Mouse (Mus musculus): ENCODE data around the gene Olfr1289. TPM values are rescaled to one million over a fixed set of nuclear protein-coding genes. Genes with fewer than 3 reads are reported as not detected.

The Olfr1289 gene
- not detected in 2 replicates for polyA plus RNA-seq (2012; rRNA removed; ENCODE audit: low replicate concordance)

DNA sequence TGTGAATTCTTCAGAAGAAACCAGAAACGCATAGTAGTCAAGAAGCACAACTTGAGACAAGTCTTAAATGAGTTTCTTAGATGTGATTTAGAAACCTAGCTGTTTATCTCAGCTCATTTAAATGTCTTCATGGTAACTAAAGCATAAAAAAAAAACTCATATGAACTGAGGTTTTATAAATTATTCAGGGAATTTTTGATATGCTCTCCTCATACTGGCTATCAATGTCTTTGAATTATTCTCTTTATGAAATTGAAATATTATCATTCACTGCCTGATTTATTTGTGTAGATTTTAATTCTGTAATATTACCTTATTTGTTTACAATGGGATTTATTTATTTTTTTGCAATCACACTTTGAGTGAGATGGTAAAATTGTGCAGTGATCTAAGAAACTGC is at the start of gene Olfr1289:
TSS of gene Olfr1289 (plus strand) at position 301 of the 400 bp plus-strand sequence.

DNA sequence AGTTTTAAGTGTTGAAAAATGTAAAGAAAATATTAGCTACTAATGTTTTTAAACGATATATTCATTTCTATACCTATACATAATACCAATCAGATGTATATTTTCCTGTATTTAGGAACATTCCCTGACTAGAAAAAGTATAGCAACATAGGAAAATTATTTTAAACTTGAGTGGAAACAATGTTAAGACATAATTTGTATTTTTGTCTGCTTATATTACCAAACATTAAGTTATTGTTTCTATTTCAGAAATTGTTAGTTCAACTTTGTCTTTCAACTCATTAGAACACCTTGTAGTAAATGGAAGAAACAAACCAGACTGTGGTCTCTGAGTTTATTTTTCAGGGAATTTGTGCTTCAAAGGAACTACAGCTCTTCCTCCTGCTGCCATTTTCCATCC is 31.8 kb upstream of the Olfr1289 start, which contains the start of gene Olfr1287:
TSS of gene Olfr1287 (plus strand) at position 301 of the 400 bp plus-strand sequence.

DNA sequence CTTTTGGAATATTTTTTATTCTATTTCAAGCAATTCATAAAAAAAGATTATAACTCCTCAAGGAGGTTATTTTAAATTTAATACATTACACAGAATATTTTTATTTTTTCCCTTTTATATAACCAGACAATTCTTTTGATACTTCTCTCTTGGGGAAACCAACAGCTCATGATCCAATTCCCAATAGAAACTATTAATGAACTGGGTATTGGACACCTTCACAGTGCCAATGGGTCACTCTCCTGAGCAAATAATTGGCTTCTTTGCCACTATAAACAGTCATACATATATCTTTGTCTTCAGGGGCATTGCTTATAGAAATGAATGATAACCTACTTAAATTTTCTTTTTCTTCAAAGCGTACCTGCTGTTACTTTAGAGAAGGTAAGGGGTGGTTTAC is 6.8 kb upstream of the Olfr1289 start, which contains the start of gene Olfr1288:
TSS of gene Olfr1288 (plus strand) at position 301 of the 400 bp plus-strand sequence.

DNA sequence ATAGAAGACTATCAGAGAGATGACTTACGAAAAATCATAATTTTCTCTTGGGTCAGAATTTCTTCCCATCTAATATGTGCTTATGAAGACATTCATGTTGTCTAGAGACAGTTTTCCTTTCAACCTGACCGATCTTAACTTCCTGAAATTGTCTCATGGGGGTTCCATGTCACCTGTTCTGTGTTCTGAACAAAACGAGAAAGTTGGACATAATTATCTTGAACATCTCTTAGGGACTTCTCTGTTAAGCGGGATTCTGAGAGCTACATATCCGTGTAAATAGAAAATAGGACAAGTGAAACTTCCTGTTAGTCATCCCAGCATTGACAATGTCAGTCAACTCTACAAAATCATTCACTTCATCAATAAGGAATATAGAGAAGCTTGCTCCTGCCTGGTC is 13.1 kb downstream of the Olfr1289 start, which contains the start of gene Olfr1290:
TSS of gene Olfr1290 (minus strand) at position 101 of the 400 bp plus-strand sequence.

DNA sequence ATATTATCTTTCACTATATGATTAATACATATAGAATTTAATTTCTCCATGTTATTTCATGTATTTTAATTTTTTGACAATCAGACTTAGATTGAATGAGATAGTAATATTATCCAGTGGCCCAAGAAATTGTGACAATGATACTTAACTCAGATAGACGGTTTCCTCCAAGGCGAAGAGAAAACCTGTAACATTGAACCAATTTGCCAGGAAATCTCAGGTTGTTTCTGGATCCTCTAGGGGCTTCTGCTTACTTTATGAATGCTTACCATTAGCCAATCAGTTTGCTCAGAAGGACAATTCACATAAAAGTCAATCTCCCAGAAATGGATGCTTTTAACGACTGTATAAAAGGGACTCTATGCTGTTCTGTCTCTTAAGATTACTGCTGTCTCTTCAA is 16.3 kb downstream of the Olfr1289 start, which contains the start of gene Olfr1291-ps1:
TSS of gene Olfr1291-ps1 (plus strand) at position 301 of the 400 bp plus-strand sequence.

DNA sequence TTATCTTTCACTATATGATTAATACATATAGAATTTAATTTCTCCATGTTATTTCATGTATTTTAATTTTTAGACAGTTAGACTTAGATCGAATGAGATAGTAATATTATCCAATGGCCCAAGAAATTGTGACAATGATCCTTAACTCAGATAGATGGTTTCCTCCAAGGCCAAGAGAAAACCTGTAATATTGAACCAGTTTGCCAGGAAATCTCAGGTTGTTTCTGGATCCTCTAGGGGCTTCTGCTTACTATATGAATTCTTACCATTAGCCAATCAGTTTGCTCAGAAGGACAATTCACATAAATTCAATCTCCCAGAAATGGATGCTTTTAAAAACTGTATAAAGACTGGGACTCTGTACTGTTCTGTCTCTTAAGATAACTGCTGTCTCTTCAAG is 44.3 kb downstream of the Olfr1289 start, which contains the start of gene Olfr1293-ps:
TSS of gene Olfr1293-ps (plus strand) at position 301 of the 400 bp plus-strand sequence.

Other genes with a start within 250 kb of the Olfr1289 start
- gene Olfr1275, start 245.5 kb upstream of the Olfr1289 start, polyA plus RNA-seq (2012; rRNA removed; ENCODE audit: low replicate concordance), result not detected in 2 replicates
- gene Olfr1276, start 226.3 kb upstream of the Olfr1289 start, polyA plus RNA-seq (2012; rRNA removed; ENCODE audit: low replicate concordance), result not detected in 2 replicates
- not detected in 2 replicates for gene Olfr1277, start 206.7 kb upstream of the Olfr1289 start, polyA plus RNA-seq (2012; rRNA removed; ENCODE audit: low replicate concordance)
- not detected in 2 replicates for gene Olfr1278, start 190.7 kb upstream of the Olfr1289 start, polyA plus RNA-seq (2012; rRNA removed; ENCODE audit: low replicate concordance)
- not detected in 2 replicates for gene Olfr1279, start 180.2 kb upstream of the Olfr1289 start, polyA plus RNA-seq (2012; rRNA removed; ENCODE audit: low replicate concordance)
- gene Olfr1280, start 166.8 kb upstream of the Olfr1289 start, polyA plus RNA-seq (2012; rRNA removed; ENCODE audit: low replicate concordance), result not detected in 2 replicates
- gene Olfr1281, start 154.3 kb upstream of the Olfr1289 start, polyA plus RNA-seq (2012; rRNA removed; ENCODE audit: low replicate concordance), result not detected in 2 replicates
- gene Olfr1282, start 144.7 kb upstream of the Olfr1289 start, polyA plus RNA-seq (2012; rRNA removed; ENCODE audit: low replicate concordance), result not detected in 2 replicates
- gene Olfr1283, start 114.0 kb upstream of the Olfr1289 start, polyA plus RNA-seq (2012; rRNA removed; ENCODE audit: low replicate concordance), result not detected in 2 replicates
- not detected in 2 replicates for gene Olfr1284, start 105.3 kb upstream of the Olfr1289 start, polyA plus RNA-seq (2012; rRNA removed; ENCODE audit: low replicate concordance)
- not detected in 2 replicates for gene Olfr1286, start 57.7 kb upstream of the Olfr1289 start, polyA plus RNA-seq (2012; rRNA removed; ENCODE audit: low replicate concordance)
- not detected in 2 replicates for gene Olfr1287, start 31.7 kb upstream of the Olfr1289 start, polyA plus RNA-seq (2012; rRNA removed; ENCODE audit: low replicate concordance)
- gene Olfr1288, start 6.7 kb upstream of the Olfr1289 start, polyA plus RNA-seq (2012; rRNA removed; ENCODE audit: low replicate concordance), result not detected in 2 replicates
- not detected in 2 replicates for gene Olfr1290, start 13.0 kb downstream of the Olfr1289 start, polyA plus RNA-seq (2012; rRNA removed; ENCODE audit: low replicate concordance)
- not detected in 2 replicates for gene Olfr1291-ps1, start 16.4 kb downstream of the Olfr1289 start, polyA plus RNA-seq (2012; rRNA removed; ENCODE audit: low replicate concordance)
- gene Olfr1293-ps, start 44.4 kb downstream of the Olfr1289 start, polyA plus RNA-seq (2012; rRNA removed; ENCODE audit: low replicate concordance), result not detected in 2 replicates
- gene Olfr1294, start 59.5 kb downstream of the Olfr1289 start, polyA plus RNA-seq (2012; rRNA removed; ENCODE audit: low replicate concordance), result not detected in 2 replicates
- not detected in 2 replicates for gene Olfr1295, start 88.9 kb downstream of the Olfr1289 start, polyA plus RNA-seq (2012; rRNA removed; ENCODE audit: low replicate concordance)
- gene Olfr1297, start 145.7 kb downstream of the Olfr1289 start, polyA plus RNA-seq (2012; rRNA removed; ENCODE audit: low replicate concordance), result not detected in 2 replicates
- not detected in 2 replicates for gene Olfr1298, start 168.4 kb downstream of the Olfr1289 start, polyA plus RNA-seq (2012; rRNA removed; ENCODE audit: low replicate concordance)
- gene Olfr1299, start 180.6 kb downstream of the Olfr1289 start, polyA plus RNA-seq (2012; rRNA removed; ENCODE audit: low replicate concordance), result not detected in 2 replicates

Data from duodenum, adult 2 months (tissue).